Mouse (Mus musculus): ENCODE measurements around the gene Spx. TPM values are rescaled to one million over a fixed set of nuclear protein-coding genes. Genes with fewer than 3 reads are reported as not detected.

Spx gene
- polyA plus RNA-seq (2015; fragmentation: Nextera tagmentation; extraction: Ambion mirVana): 0.49 and 0.64 TPM in 2 replicates

DNA sequence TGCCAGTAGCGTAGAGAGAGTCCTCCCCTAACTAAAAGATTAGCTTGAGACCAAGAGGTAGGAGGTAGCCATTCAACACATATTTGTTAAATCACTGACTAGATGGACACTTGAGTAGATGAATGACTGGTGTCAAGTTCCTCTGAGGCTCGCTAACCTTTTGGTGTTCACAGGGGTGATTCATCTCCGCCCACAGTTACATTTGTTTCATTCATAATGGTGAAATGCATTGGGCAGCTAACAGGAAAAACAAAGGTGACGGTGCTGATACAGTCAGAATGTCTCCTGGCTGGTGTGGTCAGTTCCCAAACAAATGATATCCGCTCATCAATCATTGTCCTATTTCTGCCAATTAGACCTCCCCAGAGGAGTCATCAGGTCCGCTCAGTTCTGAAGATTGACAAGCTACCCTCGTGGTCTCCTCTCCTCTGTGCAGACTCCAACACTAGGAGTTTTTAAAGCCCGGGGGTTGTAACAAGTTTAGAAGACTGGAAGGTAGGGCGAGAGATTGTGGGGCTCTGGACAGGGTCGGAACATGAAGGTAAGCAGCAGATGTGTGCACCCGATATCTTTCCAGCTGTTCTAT lies at the start of gene Spx:
TSS of gene Spx (plus strand) at position 536 of the 586 bp plus-strand sequence.
- no peak for DNase-seq (ENCODE audit: low spot score)
- Histone ChIP-seq H3K9ac (ENCODE audit: low read length) (no peak within 1 kb of the TSS), H3K27me3 (ENCODE audit: control insufficient read depth, insufficient read depth, low read length) (no peaks in the 10 kb centered on the region), H3K4me3 (ENCODE audit: low read depth, low read length) (no peak within 1 kb of the TSS), H3K27ac (replicated peaks) (no peak within 1 kb of the TSS), H3K9me3 (ENCODE audit: control insufficient read depth, low read length) (no peaks in the 10 kb centered on the region), H3K4me2 (replicated peaks; ENCODE audit: low read depth) (no peak within 1 kb of the TSS), H3K4me1 (replicated peaks; ENCODE audit: control insufficient read depth, insufficient read depth) (no peaks in the 10 kb centered on the region), H3K36me3 (ENCODE audit: control insufficient read depth, insufficient read depth, low read length) (no peaks in the 10 kb centered on the region)
- no peak for ATAC-seq (ENCODE audit: low FRiP score, low TSS enrichment)
- 54% methylated on average over 11 of the region's 11 CpGs for WGBS
- TF ChIP-seq EP300 (optimal IDR thresholded peaks at IDR 0.05) (no peak), CTCF (IDR thresholded peaks at IDR 0.05; ENCODE audit: low read depth) (no peak)

GRCm38 (mm10) chr6:142365742-142366472 lies 47.3 kb upstream of the Spx start:
- H3K4me1 ChIP-seq (replicated peaks; ENCODE audit: control insufficient read depth, insufficient read depth): no peaks in the 10 kb centered on the region
- 72% methylated on average over 8 of the region's 8 CpGs for whole genome bisulfite sequencing
- ATAC-seq (ENCODE audit: low FRiP score, low TSS enrichment): peak; percentile 64

DNA sequence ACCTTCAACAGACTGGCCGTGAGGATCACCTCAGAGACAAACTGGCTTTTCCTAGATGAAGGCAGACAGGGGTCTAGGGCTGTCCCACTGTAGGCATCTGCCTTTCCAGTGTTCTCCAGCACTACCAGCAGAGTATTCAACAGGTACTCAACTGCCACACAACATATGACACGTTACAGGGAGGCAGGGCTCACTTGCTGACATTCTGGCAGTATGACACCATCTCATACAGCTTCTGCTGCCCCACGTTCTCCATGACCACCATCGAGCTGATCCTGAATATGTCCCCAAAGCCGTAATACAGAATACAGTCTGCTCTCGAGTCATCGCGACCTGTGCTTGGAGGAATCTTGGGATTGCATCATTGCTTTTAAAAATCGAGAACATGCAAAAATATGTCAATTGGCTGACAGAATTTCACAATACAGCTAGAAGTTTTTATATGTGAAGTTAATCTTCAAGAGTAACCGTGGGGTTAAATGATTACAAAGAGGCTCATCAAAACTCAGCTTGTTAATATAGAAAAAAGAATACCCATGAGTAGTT lies 46.7 kb upstream of the Spx start:
- Histone ChIP-seq H3K4me3 (ENCODE audit: low read depth, low read length) (no peak overlapping the region), H3K27ac (replicated peaks) (0 out of 2 replicates have a peak overlapping the region, but pooled peaks have one; percentile 13), H3K4me1 (replicated peaks; ENCODE audit: control insufficient read depth, insufficient read depth) (no peaks in the 10 kb centered on the region), H3K36me3 (ENCODE audit: control insufficient read depth, insufficient read depth, low read length) (peaks cover 10% of the 10 kb centered on the region; the same call in 1 of the 2 replicates), H3K9ac (ENCODE audit: low read length) (no peak overlapping the region), H3K4me2 (replicated peaks; ENCODE audit: low read depth) (no peak overlapping the region), H3K27me3 (ENCODE audit: control insufficient read depth, insufficient read depth, low read length) (no peaks in the 10 kb centered on the region), H3K9me3 (ENCODE audit: control insufficient read depth, low read length) (no peaks in the 10 kb centered on the region)
- 0 out of 2 replicates have a peak, but pooled peaks have one; percentile 8 for ATAC-seq (ENCODE audit: low FRiP score, low TSS enrichment)
- no peak for DNase-seq (ENCODE audit: low spot score)
- 84% methylated on average over 10 of the region's 10 CpGs for WGBS
- no peak for TF ChIP-seq CTCF (IDR thresholded peaks at IDR 0.05; ENCODE audit: low read depth)
- no peak for TF ChIP-seq EP300 (optimal IDR thresholded peaks at IDR 0.05)

More at GRCm38 (mm10) chr6:142365742-142366472, 47.3 kb upstream of the Spx start:
- Histone ChIP-seq H3K27me3 (ENCODE audit: control insufficient read depth, insufficient read depth, low read length) (no peaks in the 10 kb centered on the region), H3K9me3 (ENCODE audit: control insufficient read depth, low read length) (no peaks in the 10 kb centered on the region), H3K27ac (replicated peaks) (0 out of 2 replicates have a peak overlapping the region, but pooled peaks have one; percentile 13), H3K4me2 (replicated peaks; ENCODE audit: low read depth) (no peak overlapping the region), H3K9ac (ENCODE audit: low read length) (no peak overlapping the region), H3K36me3 (ENCODE audit: control insufficient read depth, insufficient read depth, low read length) (peaks cover 10% of the 10 kb centered on the region; the same call in 1 of the 2 replicates), H3K4me3 (ENCODE audit: low read depth, low read length) (no peak overlapping the region)
- TF ChIP-seq CTCF (IDR thresholded peaks at IDR 0.05; ENCODE audit: low read depth) (no peak), EP300 (optimal IDR thresholded peaks at IDR 0.05) (no peak)
- DNase-seq (ENCODE audit: low spot score): no peak

DNA sequence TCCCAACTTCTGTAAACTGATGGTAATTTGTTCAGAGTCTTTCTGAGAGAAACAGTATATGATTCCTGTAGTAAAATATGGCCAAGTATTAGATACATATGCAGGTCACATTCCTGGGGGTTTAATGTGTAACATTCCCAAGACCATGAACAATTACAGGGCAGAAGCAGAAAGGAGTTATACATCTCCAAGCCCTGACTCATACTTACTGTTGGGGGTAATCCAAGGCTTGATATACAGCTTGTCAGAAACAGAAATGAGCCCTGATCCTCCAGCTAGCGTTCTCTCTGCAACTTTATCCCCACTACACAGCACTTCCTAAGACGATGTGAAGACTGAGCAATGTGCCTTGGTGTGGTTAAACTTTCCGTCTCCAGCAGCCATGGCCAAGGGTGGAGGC lies 45.7 kb upstream of the Spx start:
- ATAC-seq (ENCODE audit: low FRiP score, low TSS enrichment) (no peak), DNase-seq (ENCODE audit: low spot score) (no peak)
- no peak overlapping the region for H3K9ac ChIP-seq (ENCODE audit: low read length)
- H3K36me3 ChIP-seq (ENCODE audit: control insufficient read depth, insufficient read depth, low read length): peaks cover 12% of the 10 kb centered on the region; the same call in 1 of the 2 replicates
- TF ChIP-seq CTCF (IDR thresholded peaks at IDR 0.05; ENCODE audit: low read depth) (no peak), EP300 (optimal IDR thresholded peaks at IDR 0.05) (no peak)
- no peak overlapping the region for H3K4me2 ChIP-seq (replicated peaks; ENCODE audit: low read depth)
- H3K4me3 ChIP-seq (ENCODE audit: low read depth, low read length): no peak overlapping the region
- H3K27me3 ChIP-seq (ENCODE audit: control insufficient read depth, insufficient read depth, low read length): no peaks in the 10 kb centered on the region
- no peaks in the 10 kb centered on the region for H3K9me3 ChIP-seq (ENCODE audit: control insufficient read depth, low read length)
- no peak overlapping the region for H3K27ac ChIP-seq (replicated peaks)
- 79% methylated on average over 3 of the region's 3 CpGs for WGBS
- no peaks in the 10 kb centered on the region for H3K4me1 ChIP-seq (replicated peaks; ENCODE audit: control insufficient read depth, insufficient read depth)

- H3K36me3 ChIP-seq (ENCODE audit: control insufficient read depth, insufficient read depth, low read length): peaks cover 5% of the 10 kb centered on the region; the same call in 1 of the 2 replicates
- H3K27me3 ChIP-seq (ENCODE audit: control insufficient read depth, insufficient read depth, low read length): no peaks in the 10 kb centered on the region
These were observed 43.7 kb upstream of the Spx start for GRCm38 (mm10) chr6:142369568-142369967.

More at GRCm38 (mm10) chr6:142369568-142369967, 43.7 kb upstream of the Spx start:
- no peak overlapping the region for H3K27ac ChIP-seq (replicated peaks)
- no peak overlapping the region for H3K9ac ChIP-seq (ENCODE audit: low read length)
- TF ChIP-seq CTCF (IDR thresholded peaks at IDR 0.05; ENCODE audit: low read depth): no peak
- TF ChIP-seq EP300 (optimal IDR thresholded peaks at IDR 0.05): no peak
- WGBS: 86% methylated on average over 3 of the region's 3 CpGs
- no peak overlapping the region for H3K4me3 ChIP-seq (ENCODE audit: low read depth, low read length)
- H3K4me2 ChIP-seq (replicated peaks; ENCODE audit: low read depth): no peak overlapping the region
- DNase-seq (ENCODE audit: low spot score) (no peak), ATAC-seq (ENCODE audit: low FRiP score, low TSS enrichment) (no peak)
- H3K9me3 ChIP-seq (ENCODE audit: control insufficient read depth, low read length): no peaks in the 10 kb centered on the region
- no peaks in the 10 kb centered on the region for H3K4me1 ChIP-seq (replicated peaks; ENCODE audit: control insufficient read depth, insufficient read depth)

Measured in stomach, postnatal 0 days (tissue).